Mouse (Mus musculus): ENCODE measurements around the gene Notch1. TPM values are rescaled to one million over a fixed set of nuclear protein-coding genes. Genes with fewer than 3 reads are reported as not detected.

Notch1 gene
- polyA plus RNA-seq, 1 experiment from 2014 or later, result 2.8 TPM

- ATAC-seq (ENCODE audit: insufficient read depth), result no peak
These were observed 91.9 kb downstream of the Notch1 start for GRCm38 (mm10) chr2:26424541-26424940.

GRCm38 (mm10) chr2:26423086-26423485, 93.4 kb downstream of the Notch1 start:
- Histone ChIP-seq H3K9ac (no peak overlapping the region), H3K4me1 (replicated peaks) (no peaks in the 10 kb centered on the region), H3K36me3 (replicated peaks) (peaks cover 96% of the 10 kb centered on the region), H3K27me3 (no peaks in the 10 kb centered on the region), H3K4me2 (no peak overlapping the region), H3K9me3 (replicated peaks) (no peaks in the 10 kb centered on the region), H3K27ac (replicated peaks) (no peak overlapping the region), H3K4me3 (replicated peaks) (no peak overlapping the region)
- WGBS (ENCODE audit: insufficient replicate concordance), result 59% methylated on average over 1 of the region's 1 CpGs
- ATAC-seq (ENCODE audit: insufficient read depth), result no peak

More at GRCm38 (mm10) chr2:26424541-26424940, 91.9 kb downstream of the Notch1 start:
- Histone ChIP-seq H3K4me2 (no peak overlapping the region), H3K27me3 (no peaks in the 10 kb centered on the region), H3K9me3 (replicated peaks) (no peaks in the 10 kb centered on the region), H3K4me1 (replicated peaks) (no peaks in the 10 kb centered on the region), H3K36me3 (replicated peaks) (peaks cover 97% of the 10 kb centered on the region), H3K4me3 (replicated peaks) (no peak overlapping the region), H3K9ac (no peak overlapping the region), H3K27ac (replicated peaks) (no peak overlapping the region)
- WGBS (ENCODE audit: insufficient replicate concordance), result 79% methylated on average over 2 of the region's 2 CpGs

- Histone ChIP-seq H3K36me3 (replicated peaks) (peaks cover 93% of the 10 kb centered on the region), H3K4me3 (replicated peaks) (no peak overlapping the region), H3K9ac (no peak overlapping the region), H3K4me2 (no peak overlapping the region), H3K27ac (replicated peaks) (no peak overlapping the region), H3K4me1 (replicated peaks) (peaks cover 8% of the 10 kb centered on the region), H3K9me3 (replicated peaks) (no peaks in the 10 kb centered on the region), H3K27me3 (no peaks in the 10 kb centered on the region)
- ATAC-seq (ENCODE audit: insufficient read depth), result no peak
- WGBS (ENCODE audit: insufficient replicate concordance), result 85% methylated on average over 2 of the region's 2 CpGs
These were observed 94.5 kb downstream of the Notch1 start for GRCm38 (mm10) chr2:26421969-26422368.

GRCm38 (mm10) chr2:26418120-26418519, 98.3 kb downstream of the Notch1 start:
- ATAC-seq (ENCODE audit: insufficient read depth), result no peak
- H3K4me2 ChIP-seq, result no peak overlapping the region
- H3K36me3 ChIP-seq (replicated peaks), result peaks cover 91% of the 10 kb centered on the region
- H3K4me1 ChIP-seq (replicated peaks), result peaks cover 14% of the 10 kb centered on the region
- H3K4me3 ChIP-seq (replicated peaks), result no peak overlapping the region
- no peaks in the 10 kb centered on the region for H3K27me3 ChIP-seq
- H3K9me3 ChIP-seq (replicated peaks), result no peaks in the 10 kb centered on the region
- no peak overlapping the region for H3K27ac ChIP-seq (replicated peaks)
- WGBS (ENCODE audit: insufficient replicate concordance), result 67% methylated on average over 1 of the region's 1 CpGs
- no peak overlapping the region for H3K9ac ChIP-seq

GRCm38 (mm10) chr2:26417066-26417465, 99.4 kb downstream of the Notch1 start:
- 0 out of 2 replicates have a peak overlapping the region, but pooled peaks have one; percentile 9 for H3K27ac ChIP-seq (replicated peaks)
- H3K4me1 ChIP-seq (replicated peaks), result peaks cover 14% of the 10 kb centered on the region
- H3K4me3 ChIP-seq (replicated peaks), result no peak overlapping the region
- H3K4me2 ChIP-seq, result no peak overlapping the region
- H3K36me3 ChIP-seq (replicated peaks), result peaks cover 91% of the 10 kb centered on the region
- no peaks in the 10 kb centered on the region for H3K27me3 ChIP-seq
- no peak overlapping the region for H3K9ac ChIP-seq
- no peaks in the 10 kb centered on the region for H3K9me3 ChIP-seq (replicated peaks)
- peak; percentile 49 for ATAC-seq (ENCODE audit: insufficient read depth)

GRCm38 (mm10) chr2:26410931-26411411, 105.5 kb downstream of the Notch1 start:
- Histone ChIP-seq H3K9me3 (replicated peaks) (no peaks in the 10 kb centered on the region), H3K27me3 (no peaks in the 10 kb centered on the region), H3K9ac (no peak overlapping the region), H3K4me1 (replicated peaks) (peaks cover 37% of the 10 kb centered on the region), H3K27ac (replicated peaks) (no peak overlapping the region), H3K4me2 (no peak overlapping the region), H3K36me3 (replicated peaks) (peaks cover 59% of the 10 kb centered on the region), H3K4me3 (replicated peaks) (no peak overlapping the region)
- ATAC-seq (ENCODE audit: insufficient read depth), result no peak
- WGBS (ENCODE audit: insufficient replicate concordance), result 65% methylated on average over 4 of the region's 5 CpGs

GRCm38 (mm10) chr2:26410091-26410490, 106.4 kb downstream of the Notch1 start:
- no peak overlapping the region for H3K9ac ChIP-seq

GRCm38 (mm10) chr2:26409362-26409761, 107.1 kb downstream of the Notch1 start:
- ATAC-seq (ENCODE audit: insufficient read depth), result no peak
- peaks cover 46% of the 10 kb centered on the region for H3K4me1 ChIP-seq (replicated peaks)
- no peaks in the 10 kb centered on the region for H3K27me3 ChIP-seq
- peak overlapping the region; percentile 89 for H3K4me2 ChIP-seq
- H3K9ac ChIP-seq, result peak overlapping the region; percentile 19; the same call in 1 of the 2 replicates
- WGBS (ENCODE audit: insufficient replicate concordance), result 57% methylated on average over 3 of the region's 3 CpGs
- H3K36me3 ChIP-seq (replicated peaks), result peaks cover 46% of the 10 kb centered on the region
- H3K4me3 ChIP-seq (replicated peaks), result peak overlapping the region; percentile 93; the same call in 1 of the 2 replicates
- no peaks in the 10 kb centered on the region for H3K9me3 ChIP-seq (replicated peaks)
- H3K27ac ChIP-seq (replicated peaks), result peak overlapping the region; percentile 42

More at GRCm38 (mm10) chr2:26410091-26410490, 106.4 kb downstream of the Notch1 start:
- Histone ChIP-seq H3K36me3 (replicated peaks) (peaks cover 50% of the 10 kb centered on the region), H3K27me3 (no peaks in the 10 kb centered on the region), H3K9me3 (replicated peaks) (no peaks in the 10 kb centered on the region), H3K4me1 (replicated peaks) (peaks cover 41% of the 10 kb centered on the region), H3K4me3 (replicated peaks) (no peak overlapping the region), H3K27ac (replicated peaks) (0 out of 2 replicates have a peak overlapping the region, but pooled peaks have one; percentile 14), H3K4me2 (no peak overlapping the region)
- 70% methylated on average over 5 of the region's 5 CpGs for WGBS (ENCODE audit: insufficient replicate concordance)
- ATAC-seq (ENCODE audit: insufficient read depth), result no peak

GRCm38 (mm10) chr2:26408515-26409356, 107.7 kb downstream of the Notch1 start, which contains the start of gene Inpp5e:
TSS of gene Inpp5e (minus strand) at chr2:26409203.
- H3K27ac ChIP-seq (replicated peaks), result peak within 1 kb of the TSS; percentile 78
- ATAC-seq (ENCODE audit: insufficient read depth), result peak; percentile 94
- peak within 1 kb of the TSS; percentile 93 for H3K9ac ChIP-seq
- 1% methylated on average over 57 of the region's 57 CpGs for WGBS (ENCODE audit: insufficient replicate concordance)
- peaks cover 46% of the 10 kb centered on the region for H3K4me1 ChIP-seq (replicated peaks)
- peak within 1 kb of the TSS; percentile 89 for H3K4me2 ChIP-seq
- H3K9me3 ChIP-seq (replicated peaks), result no peaks in the 10 kb centered on the region
- H3K27me3 ChIP-seq, result no peaks in the 10 kb centered on the region
- peak within 1 kb of the TSS; percentile 93 for H3K4me3 ChIP-seq (replicated peaks)
- peaks cover 39% of the 10 kb centered on the region for H3K36me3 ChIP-seq (replicated peaks)
